Mouse (Mus musculus) limb, embryonic 15.5 days (tissue): Measurements from ENCODE around the gene Hgd. TPM values are rescaled to one million over a fixed set of nuclear protein-coding genes. Genes with fewer than 3 reads are reported as not detected.

ENCODE experiments used
- ATAC-seq: fragments of 200-750 bp; cut with Nextera tagmentation; 2 replicates; pipeline ENCODE4 v1.8.0; 2017; ENCODE audit warnings: low read depth, moderate TSS enrichment; ENCODE audit not compliant: insufficient number of reproducible peaks, low FRiP score, low TSS enrichment
- H3K27ac ChIP-seq: fragments of 300-500 bp; sonication (generic); 2 replicates; pipeline ENCODE4 v1.5.1; 2015; ENCODE audit warnings: moderate library complexity, mild to moderate bottlenecking, inconsistent platforms
- H3K27me3 ChIP-seq: fragments of 300-500 bp; sonication (generic); 2 replicates; pipeline ENCODE4 v1.6.1; 2015; ENCODE audit warnings: inconsistent platforms
- H3K36me3 ChIP-seq: fragments of 300-500 bp; sonication (generic); 2 replicates; pipeline ENCODE4 v1.6.1; 2015; ENCODE audit warnings: inconsistent platforms
- H3K4me1 ChIP-seq: fragments of 300-500 bp; sonication (generic); 2 replicates; pipeline ENCODE4 v1.6.1; 2015; ENCODE audit warnings: inconsistent platforms
- H3K4me2 ChIP-seq: fragments of 300-500 bp; sonication (generic); 2 replicates; pipeline ENCODE4 v1.6.1; 2015; ENCODE audit warnings: mild to moderate bottlenecking, inconsistent platforms
- H3K4me3 ChIP-seq: fragments of 300-500 bp; sonication (generic); 2 replicates; pipeline ENCODE4 v1.5.1; 2015; ENCODE audit warnings: mild to moderate bottlenecking, inconsistent platforms
- H3K9ac ChIP-seq: fragments of 300-500 bp; sonication (generic); 2 replicates; pipeline ENCODE4 v1.6.1; 2015; ENCODE audit warnings: inconsistent platforms
- H3K9me3 ChIP-seq: fragments of 300-500 bp; sonication (generic); 2 replicates; pipeline ENCODE4 v1.6.1; 2016; ENCODE audit warnings: inconsistent platforms
- WGBS: fragments of 180-500 bp; shearing (Covaris S2); methylation state at CpG from one replicate; pipeline ENCODE4 v1.1.7; 2015; 5-methylcytosine and 5-hydroxymethylcytosine counted together
- polyA plus RNA-seq: library from polyadenylated mRNA; unstranded; fragments of >200 nt; fragmentation: Nextera tagmentation; extraction: Ambion mirVana; gene quantifications from 2 replicates; pipeline ENCODE4 v1.2.1, GENCODE M21; 2015

Gene Hgd
- polyA plus RNA-seq, 1 experiment from 2014 or later, result 0.38 TPM

DNA sequence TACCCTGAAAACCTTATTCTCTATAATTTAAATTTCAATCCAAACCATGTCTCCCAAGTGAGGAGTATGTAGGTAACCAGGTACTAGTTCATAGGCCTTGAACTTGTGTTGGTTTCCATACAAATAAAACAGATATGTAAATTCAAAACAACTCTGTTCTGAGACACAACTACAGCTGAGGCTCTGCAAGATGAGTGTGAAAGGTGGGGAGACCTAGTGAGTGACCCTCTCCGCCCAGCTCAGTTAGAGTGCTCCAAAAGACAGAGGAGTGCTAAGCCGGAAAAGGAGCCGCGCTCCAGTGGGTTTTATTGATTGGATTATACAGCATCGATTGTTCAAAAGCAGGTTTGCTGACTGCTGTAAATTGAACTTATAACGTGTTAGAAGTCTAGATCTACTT, 17.5 kb upstream of the Hgd start:
- ATAC-seq, result no peak
- no peaks in the 10 kb centered on the region for H3K4me1 ChIP-seq
- no peak overlapping the region for H3K4me3 ChIP-seq
- 91% methylated on average over 6 of the region's 6 CpGs for WGBS
- H3K4me2 ChIP-seq, result no peak overlapping the region
- no peaks in the 10 kb centered on the region for H3K27me3 ChIP-seq
- peaks cover 16% of the 10 kb centered on the region for H3K36me3 ChIP-seq
- no peak overlapping the region for H3K27ac ChIP-seq
- no peaks in the 10 kb centered on the region for H3K9me3 ChIP-seq
- H3K9ac ChIP-seq, result no peak overlapping the region

DNA sequence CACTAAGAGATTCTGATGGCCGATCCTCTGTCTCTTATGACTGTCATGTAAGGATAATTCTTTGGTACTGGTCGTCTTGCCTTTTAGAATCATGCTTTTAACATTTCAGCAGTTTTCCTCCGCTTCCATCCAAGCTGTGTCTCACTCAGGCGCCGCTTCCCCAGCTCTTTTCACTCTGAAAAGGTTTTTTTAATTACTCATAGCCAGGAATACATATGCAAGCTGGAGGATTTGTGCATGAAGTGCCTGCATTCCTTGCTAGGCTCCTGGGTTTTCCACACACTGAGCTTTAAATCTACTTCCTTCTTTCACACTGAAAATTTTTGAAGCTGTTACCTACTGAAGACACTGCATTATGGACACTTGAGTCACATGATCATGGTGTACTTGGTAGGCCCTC, 17.0 kb upstream of the Hgd start:
- H3K9me3 ChIP-seq, result no peaks in the 10 kb centered on the region
- H3K4me1 ChIP-seq, result no peaks in the 10 kb centered on the region
- 90% methylated on average over 5 of the region's 5 CpGs for WGBS
- peaks cover 11% of the 10 kb centered on the region for H3K36me3 ChIP-seq
- no peaks in the 10 kb centered on the region for H3K27me3 ChIP-seq
- H3K9ac ChIP-seq, result no peak overlapping the region
- H3K4me3 ChIP-seq, result no peak overlapping the region
- no peak for ATAC-seq
- H3K27ac ChIP-seq, result no peak overlapping the region
- H3K4me2 ChIP-seq, result no peak overlapping the region

DNA sequence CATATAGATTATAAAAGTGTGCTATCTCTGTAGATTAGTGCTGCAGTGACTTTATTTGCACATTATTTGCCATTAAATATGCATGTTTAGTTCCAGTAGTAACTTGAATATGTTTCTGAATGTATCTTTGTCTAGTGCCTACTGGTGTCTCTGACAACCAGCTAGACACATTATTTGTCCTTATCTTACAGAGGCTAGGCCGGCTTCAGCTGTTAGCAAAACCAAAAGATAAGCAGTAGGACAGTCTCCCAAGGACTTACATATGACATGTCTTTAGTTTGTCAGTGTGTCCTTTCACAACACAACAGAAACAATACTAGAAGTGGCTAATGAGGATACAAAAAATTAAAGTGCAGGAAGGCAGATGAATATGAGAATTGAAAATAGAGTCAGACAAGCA, 14.8 kb upstream of the Hgd start:
- no peaks in the 10 kb centered on the region for H3K4me1 ChIP-seq
- no peaks in the 10 kb centered on the region for H3K27me3 ChIP-seq
- WGBS, result 88% methylated on average over 1 of the region's 1 CpGs
- ATAC-seq, result no peak
- no peak overlapping the region for H3K4me3 ChIP-seq
- H3K9ac ChIP-seq, result no peak overlapping the region
- H3K4me2 ChIP-seq, result no peak overlapping the region
- H3K27ac ChIP-seq, result no peak overlapping the region
- H3K36me3 ChIP-seq, result no peaks in the 10 kb centered on the region
- no peaks in the 10 kb centered on the region for H3K9me3 ChIP-seq

DNA sequence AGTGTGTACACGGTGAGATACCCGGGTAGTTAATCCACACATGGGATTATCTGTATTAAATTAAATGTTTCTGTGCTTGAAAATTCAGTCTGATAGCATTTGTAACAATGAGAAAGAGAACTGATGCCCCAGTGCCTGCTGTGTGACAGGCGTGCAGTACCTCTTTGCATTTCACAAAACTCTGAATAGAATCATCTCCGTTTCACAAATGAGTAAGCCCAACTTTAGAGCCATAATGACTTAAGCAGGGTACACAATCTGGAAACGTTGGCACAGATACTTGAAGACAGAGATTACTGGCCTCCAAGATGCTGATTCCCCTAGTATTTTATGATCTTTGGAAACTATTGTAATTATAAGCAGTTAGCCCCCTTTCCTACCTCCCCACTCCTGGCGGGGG, 13.8 kb upstream of the Hgd start:
- H3K27ac ChIP-seq, result no peak overlapping the region
- no peaks in the 10 kb centered on the region for H3K27me3 ChIP-seq
- no peaks in the 10 kb centered on the region for H3K4me1 ChIP-seq
- no peak overlapping the region for H3K9ac ChIP-seq
- no peak overlapping the region for H3K4me2 ChIP-seq
- no peaks in the 10 kb centered on the region for H3K36me3 ChIP-seq
- no peaks in the 10 kb centered on the region for H3K9me3 ChIP-seq
- no peak overlapping the region for H3K4me3 ChIP-seq
- no peak for ATAC-seq
- 72% methylated on average over 6 of the region's 6 CpGs for WGBS

DNA sequence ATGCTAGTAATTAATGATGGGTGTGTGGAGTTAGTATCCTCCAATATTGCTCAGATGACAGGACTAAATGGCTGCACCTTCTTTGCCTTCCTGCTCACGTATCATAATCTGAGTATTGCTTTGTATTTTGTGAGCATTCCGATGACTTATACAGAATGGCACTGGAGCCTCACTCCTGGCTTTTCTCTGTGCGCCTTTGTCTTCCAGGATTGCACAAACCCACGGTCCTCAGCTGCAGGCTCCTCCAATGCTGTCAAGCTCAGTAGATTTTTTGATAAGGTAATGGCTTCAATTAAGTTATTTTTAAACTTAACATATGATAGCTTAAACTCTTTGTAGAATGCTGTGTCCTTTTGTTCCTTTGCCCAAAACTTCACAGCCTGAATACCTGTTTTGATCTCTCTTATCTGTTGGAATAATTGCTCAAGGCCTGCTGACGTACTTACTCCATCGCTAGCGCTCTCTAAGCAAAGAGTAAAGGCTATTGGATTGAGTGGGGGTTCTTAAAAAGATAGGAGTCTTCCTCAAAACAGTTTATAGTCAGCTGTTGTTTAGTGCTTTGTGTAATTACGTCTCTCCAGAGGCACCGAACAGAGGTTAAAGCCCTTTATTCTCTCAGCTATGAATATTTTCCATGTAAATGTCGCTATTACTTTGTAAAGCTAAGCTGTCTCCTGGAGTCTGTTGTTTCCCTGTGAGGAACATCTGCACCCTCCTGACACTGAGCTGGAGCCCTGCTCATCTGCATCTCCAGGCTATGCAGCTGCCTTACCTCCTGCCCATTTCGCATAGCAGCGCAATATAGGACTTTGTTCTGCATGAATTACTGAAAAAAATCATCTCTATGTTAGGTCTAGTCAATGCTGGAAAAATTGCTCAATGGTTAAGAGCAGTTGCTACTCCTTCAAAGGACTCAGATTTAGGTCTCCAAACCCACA, 12.6 kb upstream of the Hgd start:
- ATAC-seq, result no peak

DNA sequence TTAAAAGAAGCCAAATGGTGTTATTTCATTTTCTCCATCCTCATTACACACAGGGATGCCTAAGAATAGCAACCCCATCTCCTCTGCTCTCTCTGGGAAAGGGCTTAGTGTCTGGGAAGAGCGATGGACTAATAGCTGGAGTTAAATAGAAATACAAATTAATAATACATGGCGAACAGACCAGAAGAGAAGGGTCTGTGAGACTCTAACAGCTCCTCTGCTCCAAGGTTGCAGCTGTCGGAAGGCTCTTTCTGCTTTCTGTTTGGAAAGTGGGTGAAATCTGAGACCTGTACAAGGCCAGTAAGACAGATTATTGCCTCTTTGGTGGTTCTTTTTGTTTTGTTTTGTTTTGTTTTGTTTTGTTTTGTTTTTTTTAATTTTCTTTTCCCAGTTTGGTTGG, 8.4 kb upstream of the Hgd start:
- H3K27ac ChIP-seq, result no peak overlapping the region
- no peaks in the 10 kb centered on the region for H3K27me3 ChIP-seq
- ATAC-seq, result no peak
- H3K4me1 ChIP-seq, result 0 out of 2 replicates have a peak, but pooled peaks cover 9% of the 10 kb centered on the region
- H3K36me3 ChIP-seq, result no peaks in the 10 kb centered on the region
- no peaks in the 10 kb centered on the region for H3K9me3 ChIP-seq
- H3K9ac ChIP-seq, result no peak overlapping the region
- H3K4me3 ChIP-seq, result no peak overlapping the region
- WGBS, result 35% methylated on average over 3 of the region's 3 CpGs
- no peak overlapping the region for H3K4me2 ChIP-seq

More for the DNA sequence above, 12.6 kb upstream of the Hgd start:
- Histone ChIP-seq H3K4me1 (0 out of 2 replicates have a peak, but pooled peaks cover 9% of the 10 kb centered on the region), H3K4me2 (no peak overlapping the region), H3K27me3 (no peaks in the 10 kb centered on the region), H3K4me3 (no peak overlapping the region), H3K27ac (no peak overlapping the region), H3K9ac (no peak overlapping the region), H3K36me3 (no peaks in the 10 kb centered on the region), H3K9me3 (no peaks in the 10 kb centered on the region)
- 88% methylated on average over 12 of the region's 12 CpGs for whole genome bisulfite sequencing

DNA sequence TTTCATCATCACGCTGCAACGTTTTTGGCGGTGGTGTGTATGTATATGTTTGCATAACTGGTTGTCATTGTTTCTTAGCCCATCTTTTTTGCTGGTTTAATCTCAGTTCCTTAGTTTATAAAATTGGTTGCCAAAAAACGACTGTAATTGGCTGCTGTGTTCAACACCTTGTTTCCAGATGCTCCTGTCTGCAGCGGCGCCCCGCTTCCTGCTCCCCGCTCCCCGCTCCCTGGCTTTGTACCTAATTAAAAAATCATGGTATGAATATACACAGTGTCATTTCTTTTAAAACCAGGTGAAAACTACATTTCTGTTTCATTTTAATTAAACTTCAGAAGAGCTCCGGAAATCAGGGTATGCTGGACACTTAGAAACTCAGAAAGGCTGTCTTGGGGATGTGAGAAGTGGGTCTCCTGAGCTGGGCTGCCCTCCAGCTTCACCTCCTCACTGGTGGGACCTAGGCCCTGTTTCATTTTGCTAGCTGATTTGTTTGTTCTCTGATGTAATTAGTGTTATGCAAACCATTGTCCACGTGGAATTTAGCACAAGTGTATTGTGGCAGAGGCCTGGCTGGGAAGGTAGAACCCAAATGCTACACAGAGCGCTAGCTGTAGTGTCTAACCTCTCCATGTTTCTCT, 7.7 kb upstream of the Hgd start:
- H3K4me2 ChIP-seq, result no peak overlapping the region
- 0 out of 2 replicates have a peak, but pooled peaks cover 9% of the 10 kb centered on the region for H3K4me1 ChIP-seq
- H3K9ac ChIP-seq, result no peak overlapping the region
- no peak overlapping the region for H3K27ac ChIP-seq
- no peaks in the 10 kb centered on the region for H3K27me3 ChIP-seq
- no peaks in the 10 kb centered on the region for H3K36me3 ChIP-seq
- no peak for ATAC-seq
- WGBS, result 49% methylated on average over 12 of the region's 12 CpGs
- no peak overlapping the region for H3K4me3 ChIP-seq
- H3K9me3 ChIP-seq, result no peaks in the 10 kb centered on the region

DNA sequence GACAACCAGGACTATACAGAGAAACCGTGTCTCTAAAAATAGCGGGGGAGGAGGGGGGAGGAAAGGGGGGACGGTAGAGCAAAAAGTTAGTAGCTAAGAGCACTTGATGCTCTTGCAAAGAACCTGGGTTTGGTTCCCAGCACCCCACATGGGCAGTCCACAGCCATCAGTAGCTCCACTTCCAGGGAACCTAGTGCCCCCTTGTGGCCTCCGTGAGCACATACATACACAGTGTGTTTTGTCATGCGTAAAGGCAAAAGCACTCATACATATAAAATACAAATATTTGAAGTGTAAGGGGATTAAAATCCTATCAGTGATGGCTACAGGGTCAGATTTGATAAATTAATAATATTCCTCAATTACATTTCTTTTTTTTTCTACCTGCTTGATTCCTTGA, 6.9 kb upstream of the Hgd start:
- no peak overlapping the region for H3K4me3 ChIP-seq
- no peaks in the 10 kb centered on the region for H3K9me3 ChIP-seq
- H3K27ac ChIP-seq, result no peak overlapping the region
- H3K27me3 ChIP-seq, result no peaks in the 10 kb centered on the region
- H3K36me3 ChIP-seq, result no peaks in the 10 kb centered on the region
- H3K9ac ChIP-seq, result no peak overlapping the region
- 93% methylated on average over 5 of the region's 5 CpGs for WGBS
- 0 out of 2 replicates have a peak, but pooled peaks cover 9% of the 10 kb centered on the region for H3K4me1 ChIP-seq
- H3K4me2 ChIP-seq, result no peak overlapping the region
- ATAC-seq, result no peak

DNA sequence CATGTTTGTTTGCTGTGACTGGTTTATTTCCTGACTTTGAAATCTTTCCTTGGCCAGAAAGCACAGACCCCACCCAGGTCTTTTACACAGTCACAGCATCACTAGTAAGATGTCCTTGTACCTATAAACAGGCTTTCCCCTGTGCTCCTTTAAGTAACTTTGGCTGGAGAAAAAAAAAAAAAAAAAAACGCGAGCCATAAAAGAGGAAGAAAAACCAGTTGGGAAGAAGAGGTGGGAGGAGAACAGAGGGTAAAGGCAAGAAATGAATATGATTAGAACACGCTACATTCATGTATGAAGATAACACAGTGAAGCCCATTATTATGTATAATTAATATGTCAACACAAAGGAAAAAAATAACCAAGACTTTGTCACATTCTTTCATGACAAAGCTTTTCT, 4.6 kb upstream of the Hgd start:
- WGBS, result 78% methylated on average over 1 of the region's 3 CpGs

DNA sequence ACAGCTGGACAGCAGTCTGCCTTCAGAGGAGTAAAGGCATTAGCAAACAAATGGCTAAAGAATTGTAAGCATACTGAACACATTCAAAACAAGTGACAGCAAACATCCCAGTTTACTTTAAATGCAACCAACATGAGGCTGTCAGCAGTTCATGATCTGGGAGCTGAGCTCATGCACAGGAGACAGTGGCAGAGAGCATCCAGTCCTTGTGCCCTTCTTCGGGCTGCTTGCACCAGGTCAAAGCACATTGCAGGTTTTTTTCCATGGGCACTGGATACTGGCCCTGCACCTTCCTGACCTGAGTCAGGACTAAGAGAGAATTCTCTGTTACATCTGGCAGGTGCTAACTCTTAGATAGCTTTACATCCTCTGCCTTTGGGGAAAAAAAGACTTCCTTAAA, 362 bp upstream of the Hgd start:
- WGBS, result 83% methylated on average over 1 of the region's 1 CpGs

More for the DNA sequence above, 4.6 kb upstream of the Hgd start:
- Histone ChIP-seq H3K9me3 (no peaks in the 10 kb centered on the region), H3K4me3 (no peak overlapping the region), H3K36me3 (no peaks in the 10 kb centered on the region), H3K4me2 (no peak overlapping the region), H3K27ac (no peak overlapping the region), H3K27me3 (no peaks in the 10 kb centered on the region), H3K4me1 (0 out of 2 replicates have a peak, but pooled peaks cover 9% of the 10 kb centered on the region), H3K9ac (no peak overlapping the region)
- ATAC-seq, result no peak

DNA sequence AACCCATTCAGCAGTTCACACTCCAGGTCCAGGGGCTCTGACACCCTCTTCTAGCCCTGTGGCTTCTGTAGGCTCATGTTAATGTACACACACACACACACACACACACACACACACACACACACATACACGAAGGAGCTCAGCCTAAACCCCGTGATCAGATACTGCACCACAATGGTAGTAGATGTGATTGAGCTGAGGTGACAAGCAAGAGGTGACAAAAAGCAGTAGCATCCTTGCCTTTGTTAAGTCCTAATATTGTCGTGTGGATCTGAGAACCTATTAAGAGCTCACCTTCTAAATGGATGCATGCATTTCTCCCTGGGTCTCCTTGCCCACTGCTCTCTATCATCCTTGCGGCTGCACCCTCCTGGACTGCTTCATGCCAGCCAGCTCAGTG, 698 bp downstream of the Hgd start:
- WGBS, result 80% methylated on average over 4 of the region's 4 CpGs
- Histone ChIP-seq H3K27ac (no peak overlapping the region), H3K4me2 (no peak overlapping the region), H3K9me3 (no peaks in the 10 kb centered on the region), H3K4me1 (peaks cover 11% of the 10 kb centered on the region), H3K9ac (no peak overlapping the region), H3K27me3 (no peaks in the 10 kb centered on the region), H3K4me3 (no peak overlapping the region), H3K36me3 (no peaks in the 10 kb centered on the region)
- no peak for ATAC-seq

More for the DNA sequence above, 362 bp upstream of the Hgd start:
- Histone ChIP-seq H3K9ac (no peak overlapping the region), H3K4me2 (no peak overlapping the region), H3K27ac (no peak overlapping the region), H3K4me1 (peaks cover 10% of the 10 kb centered on the region), H3K36me3 (no peaks in the 10 kb centered on the region), H3K4me3 (no peak overlapping the region), H3K27me3 (no peaks in the 10 kb centered on the region), H3K9me3 (no peaks in the 10 kb centered on the region)
- no peak for ATAC-seq

DNA sequence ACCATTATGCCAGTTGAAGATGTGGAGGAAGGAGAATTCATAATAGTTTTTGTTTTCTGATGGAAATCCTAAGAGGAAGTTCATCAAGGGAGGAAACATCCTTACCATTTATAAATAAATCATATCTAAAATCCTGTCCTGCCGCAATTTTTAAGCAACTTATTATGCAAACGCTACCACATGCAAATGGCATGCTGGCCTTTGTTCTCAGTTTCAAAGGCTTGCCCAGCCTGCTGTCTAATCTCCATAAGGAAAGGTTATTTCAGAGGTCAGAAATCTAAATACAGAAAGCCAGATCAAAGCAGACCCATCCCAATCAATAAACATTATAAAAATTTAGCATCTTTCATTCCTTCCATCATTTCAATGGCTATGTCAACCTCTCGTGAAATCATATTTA, 1.9 kb downstream of the Hgd start:
- Histone ChIP-seq H3K9ac (no peak overlapping the region), H3K27me3 (no peaks in the 10 kb centered on the region), H3K9me3 (no peaks in the 10 kb centered on the region), H3K36me3 (no peaks in the 10 kb centered on the region), H3K4me3 (no peak overlapping the region), H3K4me1 (peaks cover 11% of the 10 kb centered on the region), H3K4me2 (no peak overlapping the region), H3K27ac (no peak overlapping the region)
- 88% methylated on average over 3 of the region's 3 CpGs for WGBS
- no peak for ATAC-seq
